ENCODE assay signal across 15 mouse cellular contexts in the genomic region with DNA sequence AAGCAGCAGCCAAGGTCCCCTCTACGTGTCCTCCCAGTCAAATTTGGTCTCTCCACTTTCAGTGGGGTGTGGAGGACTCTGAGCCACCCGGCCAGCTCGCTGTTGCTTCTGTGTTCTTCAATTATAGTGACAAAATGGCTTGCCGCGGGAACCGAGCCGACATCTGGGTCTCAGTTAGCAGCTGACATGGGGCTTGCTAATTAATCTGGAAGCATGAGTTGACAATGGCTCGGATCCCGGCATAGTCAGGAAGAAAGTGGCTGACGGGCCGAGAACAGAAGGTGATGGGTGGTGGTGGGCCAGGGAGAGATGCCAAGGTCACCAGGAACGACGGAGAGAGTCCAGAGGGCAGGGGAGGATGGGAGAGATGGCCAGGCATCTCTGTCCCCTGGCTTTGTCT. TPM values are rescaled to one million over a fixed set of nuclear protein-coding genes. Genes with fewer than 3 reads are reported as not detected.
DNase-seq lines count a peak whose midpoint lies in the region; ATAC-seq lines count a peak whose summit lies in the region.
"Had no signal": no experiment of that assay in that cellular context is flagged by ENCODE, and none has a peak within 500 bp of the region (broad histone marks: within the 10 kb centered on the region; RNA-seq: fewer than 3 reads in every experiment).

No protein-coding gene starts in this region.

- intact Hi-C loops in heart, postnatal 14 days (cut with DNase I), result no loop called here

- no peak overlapping the region for H3K4me2 ChIP-seq in forebrain, embryonic 11.5 days (ENCODE audit: low read depth, low read length, severe bottlenecking)
- no peak overlapping the region for H3K4me2 ChIP-seq in hindbrain, embryonic 15.5 days
- no peak overlapping the region for H3K4me2 ChIP-seq in neural tube, embryonic 12.5 days (replicated peaks)
- H3K4me2 ChIP-seq: intestine, embryonic 15.5 days; liver, embryonic 11.5 days had no signal

- no peak overlapping the region for H3K4me3 ChIP-seq in forebrain, embryonic 11.5 days (ENCODE audit: low read depth, low read length)
- H3K4me3 ChIP-seq in hindbrain, embryonic 15.5 days, result no peak overlapping the region
- H3K4me3 ChIP-seq in neural tube, embryonic 12.5 days, result no peak overlapping the region
- H3K4me3 ChIP-seq: intestine, embryonic 15.5 days had no signal

- no peak overlapping the region; the same call in 1 of the 2 replicates for H3K9ac ChIP-seq in forebrain, embryonic 11.5 days (ENCODE audit: low read length)
- no peak overlapping the region for H3K9ac ChIP-seq in hindbrain, embryonic 15.5 days
- H3K9ac ChIP-seq in neural tube, embryonic 12.5 days, result no peak overlapping the region
- H3K9ac ChIP-seq: intestine, embryonic 15.5 days had no signal

- peaks cover 10% of the 10 kb centered on the region; the same call in 1 of the 2 replicates for H3K4me1 ChIP-seq in forebrain, embryonic 11.5 days (replicated peaks; ENCODE audit: control insufficient read depth, insufficient read depth, low read length)
- peaks cover 73% of the 10 kb centered on the region for H3K4me1 ChIP-seq in hindbrain, embryonic 15.5 days (replicated peaks)
- H3K4me1 ChIP-seq in neural tube, embryonic 12.5 days, result peaks cover 53% of the 10 kb centered on the region
- H3K4me1 ChIP-seq: intestine, embryonic 15.5 days had no signal

- no peaks in the 10 kb centered on the region for H3K9me3 ChIP-seq in forebrain, embryonic 11.5 days (ENCODE audit: control insufficient read depth, low read length)
- no peaks in the 10 kb centered on the region for H3K9me3 ChIP-seq in hindbrain, embryonic 15.5 days
- H3K9me3 ChIP-seq in neural tube, embryonic 12.5 days, result no peaks in the 10 kb centered on the region
- H3K9me3 ChIP-seq: intestine, embryonic 15.5 days had no signal

- WGBS in forebrain, embryonic 11.5 days, result 43% methylated on average over 13 of the region's 13 CpGs
- 11% methylated on average over 13 of the region's 13 CpGs for WGBS in hindbrain, embryonic 15.5 days
- 24% methylated on average over 13 of the region's 13 CpGs for WGBS in neural tube, embryonic 12.5 days

- DNase-seq in layer of hippocampus, adult 8-10 months (ENCODE audit: low spot score in 2 of 2), result peak; percentile 56 to 68
- DNase-seq in layer of hippocampus, adult 9-10 months (ENCODE audit: low spot score), result no peak
- peak; percentile 67 for DNase-seq in forebrain, embryonic 11.5 days (ENCODE audit: low spot score)
- no peak for DNase-seq in ovary, postnatal 36 days (ENCODE audit: low spot score)
- DNase-seq in heart, postnatal 14 days, result no peak
- DNase-seq in urinary bladder, postnatal 10 days (ENCODE audit: low spot score), result no peak
- DNase-seq: gastrocnemius, postnatal 14 days; lung, postnatal 36 days; right cerebral cortex, postnatal 14 days; thymus, postnatal 4 days had no signal

- no peak for ATAC-seq in forebrain, embryonic 11.5 days (replicated peaks; ENCODE audit: low FRiP score)
- no peak for ATAC-seq in hindbrain, embryonic 15.5 days (ENCODE audit: low FRiP score, low read depth)
- no peak for ATAC-seq in neural tube, embryonic 12.5 days (ENCODE audit: low FRiP score, low read depth)
- ATAC-seq: intestine, embryonic 15.5 days had no signal

- H3K36me3 ChIP-seq in forebrain, embryonic 11.5 days (ENCODE audit: control insufficient read depth, insufficient read depth, low read length), result no peaks in the 10 kb centered on the region
- H3K36me3 ChIP-seq in hindbrain, embryonic 15.5 days, result no peaks in the 10 kb centered on the region
- no peaks in the 10 kb centered on the region for H3K36me3 ChIP-seq in neural tube, embryonic 12.5 days
- H3K36me3 ChIP-seq: intestine, embryonic 15.5 days had no signal

- H3K27me3 ChIP-seq in forebrain, embryonic 11.5 days (ENCODE audit: control insufficient read depth, insufficient read depth, low read length), result no peaks in the 10 kb centered on the region; the same call in 1 of the 2 replicates
- no peaks in the 10 kb centered on the region; the same call in 1 of the 2 replicates for H3K27me3 ChIP-seq in hindbrain, embryonic 15.5 days
- peaks cover 10% of the 10 kb centered on the region for H3K27me3 ChIP-seq in neural tube, embryonic 12.5 days (replicated peaks)
- H3K27me3 ChIP-seq: intestine, embryonic 15.5 days had no signal

- H3K27ac ChIP-seq in forebrain, embryonic 11.5 days (ENCODE audit: low read depth, low read length), result peak overlapping the region; percentile 3; the same call in 1 of the 2 replicates
- peak overlapping the region; percentile 53; the same call in 1 of the 2 replicates for H3K27ac ChIP-seq in hindbrain, embryonic 15.5 days (replicated peaks)
- peak overlapping the region; percentile 23; the same call in 1 of the 2 replicates for H3K27ac ChIP-seq in neural tube, embryonic 12.5 days
- H3K27ac ChIP-seq: intestine, embryonic 15.5 days had no signal

RNA-seq across cellular contexts. Expression of a gene that starts 55.2 kb away (rescaled TPM):
- 100 to 1,000 TPM; 184 to 232 (median 208) TPM for total RNA-seq in layer of hippocampus, adult 8-10 months (2022)
- polyA plus RNA-seq in forebrain, embryonic 11.5 days (2014; fragmentation: Nextera tagmentation; extraction: Ambion mirVana), result 4.6 and 5.6 TPM in 2 replicates
- polyA plus RNA-seq in hindbrain, embryonic 15.5 days (2015; fragmentation: Nextera tagmentation; extraction: Ambion mirVana), result 23.5 and 25.7 TPM in 2 replicates
- 24.0 and 26.2 TPM in 2 replicates for polyA plus RNA-seq in neural tube, embryonic 12.5 days (2016; fragmentation: Nextera tagmentation; extraction: Ambion mirVana)
- under 1 TPM; 0.07 to 0.12 TPM for total RNA-seq in heart, postnatal 14 days (2021)
- polyA plus RNA-seq: heart, embryonic 14.5 days had no signal

Comparison
In these comparisons a context has a peak if more than half of its experiments do, and no peak if none do; other contexts are left out.
1. DNase-seq: peak in layer of hippocampus, adult 8-10 months (2 of 2) and forebrain, embryonic 11.5 days (single experiment); none in layer of hippocampus, adult 9-10 months (single experiment), ovary, postnatal 36 days (single experiment), heart, postnatal 14 days (0 of 2) and urinary bladder, postnatal 10 days (single experiment).
2. H3K27ac ChIP-seq: peak in every context shown above with its lines; median percentile 53 in hindbrain, embryonic 15.5 days; 23 in neural tube, embryonic 12.5 days; 3 in forebrain, embryonic 11.5 days.